Comparison of ENCODE assay signal across 17 mouse cellular contexts in the genomic region with DNA sequence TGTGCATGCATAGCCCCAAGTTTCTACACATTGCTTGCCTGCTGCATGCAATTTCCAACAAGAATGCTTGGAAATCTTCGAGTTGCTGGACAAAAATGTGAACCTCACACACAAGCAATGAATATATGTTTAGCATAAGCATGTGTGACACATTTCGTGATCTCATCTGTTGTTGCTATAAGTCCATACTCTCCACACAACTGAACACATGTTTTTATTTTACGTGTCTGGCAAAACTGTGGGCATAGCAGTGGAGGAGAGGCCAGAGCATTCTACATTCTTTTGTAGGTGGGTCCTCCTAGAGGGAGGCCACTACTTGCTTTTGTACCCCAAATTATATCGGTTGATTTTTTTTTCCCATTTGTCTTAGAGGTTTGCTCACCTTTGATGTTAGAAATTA.
"Had no signal": no experiment of that assay in that cellular context is flagged by ENCODE, and none has a peak within 500 bp of the region (broad histone marks: within the 10 kb centered on the region; RNA-seq: fewer than 3 reads in every experiment).

No protein-coding gene starts in this region.

- H3K9me3 ChIP-seq: heart, embryonic 13.5 days; heart, embryonic 15.5 days; hindbrain, embryonic 13.5 days; hindbrain, embryonic 15.5 days; limb, embryonic 13.5 days; limb, embryonic 15.5 days; liver, embryonic 12.5 days had no signal

- H3K4me3 ChIP-seq: gastrocnemius, adult 2 months; heart, embryonic 13.5 days; heart, embryonic 15.5 days; hindbrain, embryonic 13.5 days; hindbrain, embryonic 15.5 days; limb, embryonic 13.5 days; limb, embryonic 15.5 days; liver, embryonic 12.5 days had no signal

- ATAC-seq: hindbrain, postnatal 0 days; intestine, embryonic 16.5 days; liver, embryonic 12.5 days had no signal

- H3K4me1 ChIP-seq: heart, embryonic 13.5 days; heart, embryonic 15.5 days; hindbrain, embryonic 13.5 days; hindbrain, embryonic 15.5 days; limb, embryonic 15.5 days; liver, embryonic 12.5 days had no signal

- H3K27me3 ChIP-seq: heart, embryonic 13.5 days; heart, embryonic 15.5 days; hindbrain, embryonic 13.5 days; hindbrain, embryonic 15.5 days; limb, embryonic 13.5 days; limb, embryonic 15.5 days; liver, embryonic 12.5 days had no signal

- H3K4me2 ChIP-seq: heart, embryonic 11.5 days; heart, embryonic 13.5 days; heart, embryonic 15.5 days; hindbrain, embryonic 13.5 days; hindbrain, embryonic 15.5 days; limb, embryonic 13.5 days; limb, embryonic 15.5 days; liver, embryonic 12.5 days had no signal

- H3K36me3 ChIP-seq: heart, embryonic 13.5 days; heart, embryonic 15.5 days; hindbrain, embryonic 13.5 days; hindbrain, embryonic 15.5 days; limb, embryonic 13.5 days; limb, embryonic 15.5 days; liver, embryonic 12.5 days had no signal

- H3K27ac ChIP-seq: gastrocnemius, adult 2 months; heart, embryonic 13.5 days; heart, embryonic 15.5 days; hindbrain, embryonic 13.5 days; hindbrain, embryonic 15.5 days; hindbrain, postnatal 0 days; limb, embryonic 13.5 days; limb, embryonic 15.5 days; liver, embryonic 12.5 days; liver, embryonic 14.5 days had no signal

- DNase-seq: gastrocnemius, adult 2 months; gastrocnemius, postnatal 10 days; gastrocnemius, postnatal 25 days; layer of hippocampus, adult 9-11 months; layer of hippocampus, postnatal 36 days; left cerebral cortex, postnatal 4 days had no signal

- H3K9ac ChIP-seq: heart, embryonic 13.5 days; heart, embryonic 15.5 days; hindbrain, embryonic 13.5 days; hindbrain, embryonic 15.5 days; limb, embryonic 13.5 days; limb, embryonic 15.5 days; liver, embryonic 12.5 days; liver, embryonic 14.5 days had no signal
